Mouse (Mus musculus): ENCODE measurements around the gene Rnf5. TPM values are rescaled to one million over a fixed set of nuclear protein-coding genes. Genes with fewer than 3 reads are reported as not detected.

The Rnf5 gene
- polyA plus RNA-seq, 1 experiment from 2014 or later: 139 TPM

- Histone ChIP-seq H3K9ac (no peak overlapping the region), H3K27ac (no peak overlapping the region), H3K27me3 (peaks cover 44% of the 10 kb centered on the region), H3K9me3 (no peaks in the 10 kb centered on the region), H3K36me3 (no peaks in the 10 kb centered on the region), H3K4me2 (replicated peaks) (peak overlapping the region; percentile 78), H3K4me1 (peaks cover 46% of the 10 kb centered on the region), H3K4me3 (peak overlapping the region; percentile 68; the same call in 1 of the 2 replicates)
- no peak for ATAC-seq (ENCODE audit: insufficient number of reproducible peaks, insufficient read depth, low FRiP score, low TSS enrichment)
- WGBS: 13% methylated on average over 12 of the region's 12 CpGs
These were observed 26.5 kb upstream of the Rnf5 start for GRCm38 (mm10) chr17:34629796-34630603.

GRCm38 (mm10) chr17:34629221-34629751, 25.8 kb upstream of the Rnf5 start, which contains the start of gene Prrt1:
TSS of gene Prrt1 (plus strand) at chr17:34629533.
- Histone ChIP-seq H3K9ac (peak within 1 kb of the TSS; percentile 60), H3K4me1 (peaks cover 46% of the 10 kb centered on the region), H3K4me2 (replicated peaks) (peak within 1 kb of the TSS; percentile 78), H3K27ac (peak within 1 kb of the TSS; percentile 89), H3K36me3 (no peaks in the 10 kb centered on the region), H3K9me3 (no peaks in the 10 kb centered on the region), H3K4me3 (peak within 1 kb of the TSS; percentile 68), H3K27me3 (peaks cover 44% of the 10 kb centered on the region)
- WGBS: 2% methylated on average over 16 of the region's 16 CpGs
- ATAC-seq (ENCODE audit: insufficient number of reproducible peaks, insufficient read depth, low FRiP score, low TSS enrichment): no peak

- H3K9ac ChIP-seq: peak overlapping the region; percentile 60; the same call in 1 of the 2 replicates
- 36% methylated on average over 5 of the region's 5 CpGs for WGBS
- H3K9me3 ChIP-seq: no peaks in the 10 kb centered on the region
- peaks cover 43% of the 10 kb centered on the region for H3K27me3 ChIP-seq
- peak overlapping the region; percentile 78 for H3K4me2 ChIP-seq (replicated peaks)
- peaks cover 46% of the 10 kb centered on the region for H3K4me1 ChIP-seq
- peaks cover 6% of the 10 kb centered on the region for H3K36me3 ChIP-seq
- ATAC-seq (ENCODE audit: insufficient number of reproducible peaks, insufficient read depth, low FRiP score, low TSS enrichment): no peak
- H3K4me3 ChIP-seq: peak overlapping the region; percentile 68
- H3K27ac ChIP-seq: peak overlapping the region; percentile 89
These were observed 25.1 kb upstream of the Rnf5 start for GRCm38 (mm10) chr17:34628644-34628967.

- Histone ChIP-seq H3K27ac (peak within 1 kb of the TSS; percentile 89), H3K4me3 (peak within 1 kb of the TSS; percentile 68), H3K27me3 (peaks cover 38% of the 10 kb centered on the region), H3K4me1 (peaks cover 46% of the 10 kb centered on the region), H3K9ac (peak within 1 kb of the TSS; percentile 60), H3K4me2 (replicated peaks) (peak within 1 kb of the TSS; percentile 78), H3K36me3 (peaks cover 11% of the 10 kb centered on the region), H3K9me3 (no peaks in the 10 kb centered on the region)
- WGBS: 4% methylated on average over 29 of the region's 29 CpGs
- ATAC-seq (ENCODE audit: insufficient number of reproducible peaks, insufficient read depth, low FRiP score, low TSS enrichment): no peak
These were observed 24.6 kb upstream of the Rnf5 start, which contains the start of gene Ppt2 for GRCm38 (mm10) chr17:34627943-34628643. TSS of gene Ppt2 (minus strand) at chr17:34628510.

- Histone ChIP-seq H3K36me3 (peaks cover 19% of the 10 kb centered on the region), H3K27me3 (peaks cover 30% of the 10 kb centered on the region), H3K4me3 (peak overlapping the region; percentile 68), H3K27ac (peak overlapping the region; percentile 89), H3K4me2 (replicated peaks) (peak overlapping the region; percentile 78), H3K9me3 (no peaks in the 10 kb centered on the region), H3K4me1 (peaks cover 46% of the 10 kb centered on the region), H3K9ac (peak overlapping the region; percentile 60)
- peak; percentile 70 for ATAC-seq (ENCODE audit: insufficient number of reproducible peaks, insufficient read depth, low FRiP score, low TSS enrichment)
- under 1% methylated on average over 45 of the region's 45 CpGs for WGBS
These were observed 23.8 kb upstream of the Rnf5 start for GRCm38 (mm10) chr17:34627093-34627942.

- Histone ChIP-seq H3K27ac (peak overlapping the region; percentile 89), H3K4me3 (peak overlapping the region; percentile 68), H3K4me1 (peaks cover 44% of the 10 kb centered on the region), H3K27me3 (peaks cover 24% of the 10 kb centered on the region), H3K9me3 (no peaks in the 10 kb centered on the region), H3K36me3 (peaks cover 23% of the 10 kb centered on the region), H3K9ac (peak overlapping the region; percentile 60), H3K4me2 (replicated peaks) (peak overlapping the region; percentile 78)
- peak; percentile 8 for ATAC-seq (ENCODE audit: insufficient number of reproducible peaks, insufficient read depth, low FRiP score, low TSS enrichment)
- under 1% methylated on average over 18 of the region's 18 CpGs for WGBS
These were observed 23.2 kb upstream of the Rnf5 start for GRCm38 (mm10) chr17:34626773-34627092.

- H3K4me3 ChIP-seq: peak overlapping the region; percentile 68
- WGBS: 50% methylated on average over 16 of the region's 16 CpGs
- H3K36me3 ChIP-seq: peaks cover 23% of the 10 kb centered on the region
- peaks cover 40% of the 10 kb centered on the region for H3K4me1 ChIP-seq
- no peaks in the 10 kb centered on the region for H3K9me3 ChIP-seq
- peaks cover 19% of the 10 kb centered on the region for H3K27me3 ChIP-seq
- no peak for ATAC-seq (ENCODE audit: insufficient number of reproducible peaks, insufficient read depth, low FRiP score, low TSS enrichment)
- H3K27ac ChIP-seq: peak overlapping the region; percentile 89; the same call in 1 of the 2 replicates
- H3K4me2 ChIP-seq (replicated peaks): peak overlapping the region; percentile 78
- peak overlapping the region; percentile 60 for H3K9ac ChIP-seq
These were observed 22.7 kb upstream of the Rnf5 start for GRCm38 (mm10) chr17:34626062-34626772.

- H3K4me2 ChIP-seq (replicated peaks): no peak overlapping the region
- no peaks in the 10 kb centered on the region for H3K9me3 ChIP-seq
- no peak overlapping the region for H3K4me3 ChIP-seq
- peaks cover 7% of the 10 kb centered on the region for H3K27me3 ChIP-seq
- WGBS: 94% methylated on average over 3 of the region's 3 CpGs
- H3K27ac ChIP-seq: no peak overlapping the region
- H3K9ac ChIP-seq: no peak overlapping the region
- peaks cover 28% of the 10 kb centered on the region for H3K4me1 ChIP-seq
- no peak for ATAC-seq (ENCODE audit: insufficient number of reproducible peaks, insufficient read depth, low FRiP score, low TSS enrichment)
- peaks cover 28% of the 10 kb centered on the region for H3K36me3 ChIP-seq
These were observed 21.5 kb upstream of the Rnf5 start for GRCm38 (mm10) chr17:34624981-34625380.

- H3K27ac ChIP-seq: no peak overlapping the region
- H3K4me2 ChIP-seq (replicated peaks): no peak overlapping the region
- no peak for ATAC-seq (ENCODE audit: insufficient number of reproducible peaks, insufficient read depth, low FRiP score, low TSS enrichment)
- H3K36me3 ChIP-seq: peaks cover 32% of the 10 kb centered on the region
- H3K27me3 ChIP-seq: no peaks in the 10 kb centered on the region
- H3K4me1 ChIP-seq: peaks cover 10% of the 10 kb centered on the region; the same call in 1 of the 2 replicates
- H3K4me3 ChIP-seq: no peak overlapping the region
- H3K9me3 ChIP-seq: no peaks in the 10 kb centered on the region
- H3K9ac ChIP-seq: no peak overlapping the region
- WGBS: 83% methylated on average over 9 of the region's 9 CpGs
These were observed 19.7 kb upstream of the Rnf5 start for GRCm38 (mm10) chr17:34623161-34623560.

- Histone ChIP-seq H3K36me3 (peaks cover 48% of the 10 kb centered on the region), H3K27ac (no peak overlapping the region), H3K9ac (no peak overlapping the region)
These were observed 17.5 kb upstream of the Rnf5 start for GRCm38 (mm10) chr17:34621006-34621405.

More at GRCm38 (mm10) chr17:34621006-34621405, 17.5 kb upstream of the Rnf5 start:
- H3K4me2 ChIP-seq (replicated peaks): no peak overlapping the region
- 92% methylated on average over 8 of the region's 8 CpGs for WGBS
- no peak overlapping the region for H3K4me3 ChIP-seq
- H3K9me3 ChIP-seq: no peaks in the 10 kb centered on the region
- H3K4me1 ChIP-seq: peaks cover under 1% of the 10 kb centered on the region; the same call in 1 of the 2 replicates
- H3K27me3 ChIP-seq: no peaks in the 10 kb centered on the region
- ATAC-seq (ENCODE audit: insufficient number of reproducible peaks, insufficient read depth, low FRiP score, low TSS enrichment): no peak
